8 mouse cellular contexts compared by ENCODE assay signal in the genomic region with DNA sequence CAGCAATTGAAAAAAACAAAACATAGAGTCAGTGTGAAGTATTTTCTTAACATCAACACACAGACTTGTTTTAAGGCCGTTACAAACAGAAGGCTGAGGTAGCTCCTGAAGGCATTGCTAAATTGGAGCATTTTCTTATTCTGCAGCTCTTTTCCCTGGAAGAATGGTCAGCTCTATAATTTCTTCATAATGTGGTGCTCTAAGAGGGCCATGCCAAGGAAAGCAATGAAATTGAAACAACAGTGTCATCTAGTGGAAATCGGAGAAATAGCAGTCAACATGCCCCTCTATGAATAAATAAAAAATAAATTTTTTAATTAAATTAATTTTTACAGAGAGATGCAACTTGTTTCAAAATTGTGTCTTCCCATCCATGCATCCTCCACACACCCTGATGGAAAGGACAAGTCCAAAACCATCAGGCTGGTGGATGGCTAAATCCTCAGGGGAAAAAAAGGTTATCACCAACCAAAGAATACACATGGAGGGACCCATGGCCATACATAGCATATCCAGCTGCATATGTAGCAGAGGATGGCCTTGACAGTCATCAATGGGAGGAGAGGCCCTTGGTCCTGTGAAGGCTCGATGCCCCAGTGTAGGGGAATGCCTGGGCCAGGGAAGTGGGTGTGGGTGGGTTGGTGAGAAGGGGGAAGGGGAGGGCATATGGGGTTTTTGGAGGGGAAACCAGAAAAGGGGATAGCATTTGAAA.
DNase-seq lines count a peak whose midpoint lies in the region; ATAC-seq and TF ChIP-seq lines count a peak whose summit lies in the region.

No protein-coding gene starts in this region.

- H3K4me3 ChIP-seq in forebrain, embryonic 13.5 days = no peak overlapping the region
- no peak overlapping the region for H3K4me3 ChIP-seq in forebrain, embryonic 10.5 days
- no peak overlapping the region for H3K4me3 ChIP-seq in lung, adult 2 months (replicated peaks; ENCODE audit: extremely low read depth, low read depth, low read length)
- H3K4me3 ChIP-seq in hindbrain, embryonic 14.5 days (replicated peaks; ENCODE audit: low read length) = no peak overlapping the region

- H3K9ac ChIP-seq in forebrain, embryonic 13.5 days = no peak overlapping the region
- no peak overlapping the region for H3K9ac ChIP-seq in hindbrain, embryonic 14.5 days

- no peak overlapping the region for H3K4me2 ChIP-seq in forebrain, embryonic 13.5 days
- H3K4me2 ChIP-seq in hindbrain, embryonic 14.5 days (replicated peaks) = no peak overlapping the region

- peak; percentile 75 for ATAC-seq in forebrain, embryonic 13.5 days
- peak; percentile 64; the same call in 1 of the 2 replicates for ATAC-seq in hindbrain, embryonic 14.5 days (ENCODE audit: low FRiP score)

- no peak for DNase-seq in forebrain, embryonic 10.5 days (ENCODE audit: extremely low spot score, low spot score)
- no peak for DNase-seq in lung, adult 2 months
- no peak for DNase-seq in lung, postnatal 14 days
- DNase-seq in hindbrain, embryonic 14.5 days (ENCODE audit: low spot score) = peak; percentile 82
- DNase-seq in retina, postnatal 1 day = peak; percentile 50
- DNase-seq in urinary bladder, adult 2 months (ENCODE audit: low spot score) = no peak
- DNase-seq in kidney, postnatal 36 days = no peak

- no peaks in the 10 kb centered on the region for H3K36me3 ChIP-seq in forebrain, embryonic 13.5 days (ENCODE audit: poor library complexity, severe bottlenecking)
- no peaks in the 10 kb centered on the region for H3K36me3 ChIP-seq in forebrain, embryonic 10.5 days (replicated peaks)
- no peaks in the 10 kb centered on the region for H3K36me3 ChIP-seq in hindbrain, embryonic 14.5 days (replicated peaks; ENCODE audit: control insufficient read depth, insufficient read depth)

- 40% methylated on average over 3 of the region's 3 CpGs for WGBS in forebrain, embryonic 13.5 days
- WGBS in forebrain, embryonic 10.5 days = 53% methylated on average over 3 of the region's 3 CpGs
- WGBS in lung, adult 2 months = 34% methylated on average over 3 of the region's 3 CpGs
- 41% methylated on average over 3 of the region's 3 CpGs for WGBS in hindbrain, embryonic 14.5 days

- H3K9me3 ChIP-seq in forebrain, embryonic 13.5 days (replicated peaks) = no peaks in the 10 kb centered on the region
- H3K9me3 ChIP-seq in forebrain, embryonic 10.5 days = no peaks in the 10 kb centered on the region
- no peaks in the 10 kb centered on the region for H3K9me3 ChIP-seq in hindbrain, embryonic 14.5 days (ENCODE audit: control insufficient read depth, low read length)

- H3K4me1 ChIP-seq in forebrain, embryonic 13.5 days = no peaks in the 10 kb centered on the region
- H3K4me1 ChIP-seq in forebrain, embryonic 10.5 days = no peaks in the 10 kb centered on the region
- no peaks in the 10 kb centered on the region for H3K4me1 ChIP-seq in lung, adult 2 months (ENCODE audit: control insufficient read depth, insufficient read depth, low read length)
- peaks cover 5% of the 10 kb centered on the region; the same call in 1 of the 2 replicates for H3K4me1 ChIP-seq in hindbrain, embryonic 14.5 days (replicated peaks; ENCODE audit: control insufficient read depth, insufficient read depth, low read length)

- H3K27me3 ChIP-seq in forebrain, embryonic 13.5 days = no peaks in the 10 kb centered on the region
- no peaks in the 10 kb centered on the region for H3K27me3 ChIP-seq in forebrain, embryonic 10.5 days (ENCODE audit: poor library complexity, severe bottlenecking)
- no peaks in the 10 kb centered on the region for H3K27me3 ChIP-seq in hindbrain, embryonic 14.5 days (ENCODE audit: control insufficient read depth, insufficient read depth, low read length)

- TF ChIP-seq POLR2A in lung, adult 2 months (IDR thresholded peaks at IDR 0.05; ENCODE audit: borderline replicate concordance, extremely low read depth, low read depth, low read length) = no peak

- H3K27ac ChIP-seq in forebrain, embryonic 13.5 days = no peak overlapping the region
- H3K27ac ChIP-seq in forebrain, embryonic 10.5 days = no peak overlapping the region
- no peak overlapping the region for H3K27ac ChIP-seq in hindbrain, embryonic 14.5 days

- peak; percentile 26; the same call in 1 of the 2 replicates for TF ChIP-seq CTCF in lung, adult 2 months (IDR thresholded peaks at IDR 0.05; ENCODE audit: insufficient read depth, low read length)

Comparison
In these comparisons a context has a peak if more than half of its experiments do, and no peak if none do; other contexts are left out.
1. DNase-seq: peak in hindbrain, embryonic 14.5 days (single experiment) and retina, postnatal 1 day (single experiment); none in forebrain, embryonic 10.5 days (single experiment), lung, adult 2 months (single experiment), lung, postnatal 14 days (single experiment), urinary bladder, adult 2 months (single experiment) and kidney, postnatal 36 days (0 of 2).